Mouse (Mus musculus) ovary, postnatal 14 days (tissue): Measurements from ENCODE around the gene Shisa8.

Experiments used
- DNase-seq: peaks from one replicate; pipeline ENCODE4 v3.0.0; 2022; ENCODE audit warnings: low spot score

Gene Shisa8

GRCm38 (mm10) chr15:82223251-82223650 lies 10.6 kb upstream of the Shisa8 start:
- DNase-seq: no peak

GRCm38 (mm10) chr15:82221104-82221860 lies 8.7 kb upstream of the Shisa8 start:
- no peak for DNase-seq

- no peak for DNase-seq
These were observed 7.5 kb upstream of the Shisa8 start for GRCm38 (mm10) chr15:82220003-82220675.

GRCm38 (mm10) chr15:82218778-82219666 lies 6.4 kb upstream of the Shisa8 start:
- DNase-seq: no peak

- no peak for DNase-seq
These were observed 5.4 kb upstream of the Shisa8 start for GRCm38 (mm10) chr15:82217980-82218379.

GRCm38 (mm10) chr15:82217039-82217438 lies 4.4 kb upstream of the Shisa8 start:
- no peak for DNase-seq

- no peak for DNase-seq
These were observed 3.7 kb upstream of the Shisa8 start for GRCm38 (mm10) chr15:82216142-82216827.

- no peak for DNase-seq
These were observed 2.9 kb upstream of the Shisa8 start for GRCm38 (mm10) chr15:82215332-82216046.

- no peak for DNase-seq
These were observed 607 bp upstream of the Shisa8 start for GRCm38 (mm10) chr15:82213222-82213621.

- DNase-seq: no peak
These were observed 484 bp downstream of the Shisa8 start for GRCm38 (mm10) chr15:82211911-82212751.

GRCm38 (mm10) chr15:82211281-82211680 lies 1.3 kb downstream of the Shisa8 start:
- no peak for DNase-seq

GRCm38 (mm10) chr15:82210801-82211200 lies 1.8 kb downstream of the Shisa8 start:
- DNase-seq: no peak

GRCm38 (mm10) chr15:82209295-82210050 lies 3.1 kb downstream of the Shisa8 start:
- no peak for DNase-seq

GRCm38 (mm10) chr15:82208307-82208706 lies 4.3 kb downstream of the Shisa8 start:
- no peak for DNase-seq

- no peak for DNase-seq
These were observed 5.0 kb downstream of the Shisa8 start for GRCm38 (mm10) chr15:82207504-82208219.

- no peak for DNase-seq
These were observed 5.5 kb downstream of the Shisa8 start for GRCm38 (mm10) chr15:82207105-82207459.

GRCm38 (mm10) chr15:82206365-82207104 lies 6.1 kb downstream of the Shisa8 start:
- peak; percentile 41 for DNase-seq

- DNase-seq: no peak
These were observed 7.8 kb downstream of the Shisa8 start for GRCm38 (mm10) chr15:82204680-82205371.
